Mouse (Mus musculus) midbrain, embryonic 14.5 days (tissue): Measurements from ENCODE around the gene Ocln. TPM values are rescaled to one million over a fixed set of nuclear protein-coding genes. Genes with fewer than 3 reads are reported as not detected.

Experiments
- ATAC-seq: fragments of 200-750 bp; cut with Nextera tagmentation; 2 replicates; pipeline ENCODE4 v1.8.0; 2017; ENCODE audit warnings: moderate number of reproducible peaks, moderate library complexity; ENCODE audit not compliant: low FRiP score, low TSS enrichment
- DNase-seq: peaks from one replicate; pipeline ENCODE4 v3.0.0-alpha.2; 2015
- H3K27ac ChIP-seq: fragments of 300-500 bp; sonication (generic); replicated peaks from 2 replicates; pipeline ENCODE4 v1.5.1; 2014; ENCODE audit warnings: mild to moderate bottlenecking, low read depth, low read length, moderate library complexity
- H3K27me3 ChIP-seq: fragments of 300-500 bp; sonication (generic); 2 replicates; pipeline ENCODE4 v1.6.1; 2014; ENCODE audit warnings: low read length, control low read depth, mixed read lengths; ENCODE audit not compliant: control insufficient read depth, insufficient read depth
- H3K36me3 ChIP-seq: fragments of 300-500 bp; sonication (generic); 2 replicates; pipeline ENCODE4 v1.6.1; 2014; ENCODE audit warnings: low read length, control low read depth; ENCODE audit not compliant: control insufficient read depth, insufficient read depth
- H3K4me1 ChIP-seq: fragments of 300-500 bp; sonication (generic); 2 replicates; pipeline ENCODE4 v1.6.1; 2014; ENCODE audit warnings: mild to moderate bottlenecking, antibody characterized with exemption, low read length, control low read depth; ENCODE audit not compliant: control insufficient read depth, insufficient read depth
- H3K4me2 ChIP-seq: fragments of 300-500 bp; sonication (generic); 2 replicates; pipeline ENCODE4 v1.6.1; 2014; ENCODE audit warnings: mild to moderate bottlenecking, low read length, moderate library complexity
- H3K4me3 ChIP-seq: fragments of 300-500 bp; sonication (generic); replicated peaks from 2 replicates; pipeline ENCODE4 v1.5.1; 2014; ENCODE audit warnings: low read depth, low read length
- H3K9ac ChIP-seq: fragments of 300-500 bp; sonication (generic); replicated peaks from 2 replicates; pipeline ENCODE4 v1.6.1; 2014; ENCODE audit warnings: mild to moderate bottlenecking, low read length, moderate library complexity
- H3K9me3 ChIP-seq: fragments of 300-500 bp; sonication (generic); 2 replicates; pipeline ENCODE4 v1.6.1; 2016; ENCODE audit warnings: low read length, control low read depth, mixed read lengths; ENCODE audit not compliant: control insufficient read depth
- WGBS: fragments of 180-500 bp; shearing (Covaris S2); extraction: QIAGEN DNeasy Blood & Tissue Kit; methylation state at CpG from one replicate; pipeline ENCODE4 v1.1.7; 2014; 5-methylcytosine and 5-hydroxymethylcytosine counted together
- polyA plus RNA-seq: library from polyadenylated mRNA; unstranded; fragments of >200 nt; fragmentation: Nextera tagmentation; extraction: Ambion mirVana; gene quantifications from 2 replicates; pipeline ENCODE4 v1.2.1, GENCODE M21; 2014

Ocln gene
- polyA plus RNA-seq, 1 experiment from 2014 or later = 7.4 TPM

- DNase-seq (no peak), ATAC-seq (no peak)
- no peak overlapping the region for H3K9ac ChIP-seq
- no peaks in the 10 kb centered on the region for H3K9me3 ChIP-seq
- no peak overlapping the region for H3K27ac ChIP-seq
- no peaks in the 10 kb centered on the region for H3K4me1 ChIP-seq
- no peak overlapping the region for H3K4me3 ChIP-seq
- 81% methylated on average over 6 of the region's 6 CpGs for WGBS
- H3K27me3 ChIP-seq = no peaks in the 10 kb centered on the region
- H3K4me2 ChIP-seq = no peak overlapping the region
- no peaks in the 10 kb centered on the region for H3K36me3 ChIP-seq
Measured at GRCm38 (mm10) chr13:100532788-100533365, 19.6 kb downstream of the Ocln start.

- Histone ChIP-seq H3K27me3 (no peaks in the 10 kb centered on the region), H3K4me2 (no peak overlapping the region), H3K4me3 (no peak overlapping the region), H3K27ac (no peak overlapping the region), H3K9me3 (no peaks in the 10 kb centered on the region), H3K36me3 (no peaks in the 10 kb centered on the region), H3K4me1 (no peaks in the 10 kb centered on the region), H3K9ac (no peak overlapping the region)
- ATAC-seq (no peak), DNase-seq (no peak)
- WGBS = 76% methylated on average over 6 of the region's 6 CpGs
Measured at GRCm38 (mm10) chr13:100526649-100527038, 25.9 kb downstream of the Ocln start.

- DNase-seq = no peak
- no peak overlapping the region for H3K27ac ChIP-seq
- WGBS = 82% methylated on average over 6 of the region's 6 CpGs
Measured at GRCm38 (mm10) chr13:100525935-100526648, 26.4 kb downstream of the Ocln start.

GRCm38 (mm10) chr13:100524896-100525295 is 27.6 kb downstream of the Ocln start:
- WGBS = 90% methylated on average over 6 of the region's 6 CpGs
- Histone ChIP-seq H3K9ac (no peak overlapping the region), H3K4me3 (no peak overlapping the region), H3K4me1 (no peaks in the 10 kb centered on the region), H3K4me2 (no peak overlapping the region), H3K27me3 (no peaks in the 10 kb centered on the region), H3K36me3 (no peaks in the 10 kb centered on the region), H3K27ac (no peak overlapping the region), H3K9me3 (no peaks in the 10 kb centered on the region)
- no peak for DNase-seq
- ATAC-seq = no peak

More at GRCm38 (mm10) chr13:100525935-100526648, 26.4 kb downstream of the Ocln start:
- Histone ChIP-seq H3K9ac (no peak overlapping the region), H3K4me2 (no peak overlapping the region), H3K9me3 (no peaks in the 10 kb centered on the region), H3K4me3 (no peak overlapping the region), H3K4me1 (no peaks in the 10 kb centered on the region), H3K27me3 (no peaks in the 10 kb centered on the region), H3K36me3 (no peaks in the 10 kb centered on the region)
- ATAC-seq = no peak

- no peak for DNase-seq
- no peaks in the 10 kb centered on the region for H3K4me1 ChIP-seq
- no peak overlapping the region for H3K4me3 ChIP-seq
- no peaks in the 10 kb centered on the region for H3K27me3 ChIP-seq
- H3K9me3 ChIP-seq = no peaks in the 10 kb centered on the region
- 87% methylated on average over 2 of the region's 2 CpGs for WGBS
- no peak overlapping the region for H3K9ac ChIP-seq
- no peak for ATAC-seq
- no peak overlapping the region for H3K27ac ChIP-seq
- no peaks in the 10 kb centered on the region for H3K36me3 ChIP-seq
- no peak overlapping the region for H3K4me2 ChIP-seq
Measured at GRCm38 (mm10) chr13:100523698-100524097, 28.8 kb downstream of the Ocln start.

- 89% methylated on average over 9 of the region's 9 CpGs for WGBS
Measured at GRCm38 (mm10) chr13:100521724-100522591, 30.6 kb downstream of the Ocln start.

GRCm38 (mm10) chr13:100519162-100519561 is 33.4 kb downstream of the Ocln start:
- no peak for DNase-seq
- no peak overlapping the region for H3K9ac ChIP-seq
- no peaks in the 10 kb centered on the region for H3K4me1 ChIP-seq
- 65% methylated on average over 2 of the region's 2 CpGs for WGBS
- H3K27ac ChIP-seq = no peak overlapping the region
- H3K36me3 ChIP-seq = no peaks in the 10 kb centered on the region
- H3K27me3 ChIP-seq = no peaks in the 10 kb centered on the region
- no peak overlapping the region for H3K4me2 ChIP-seq
- no peaks in the 10 kb centered on the region for H3K9me3 ChIP-seq
- no peak for ATAC-seq
- no peak overlapping the region for H3K4me3 ChIP-seq

More at GRCm38 (mm10) chr13:100521724-100522591, 30.6 kb downstream of the Ocln start:
- ATAC-seq = no peak
- Histone ChIP-seq H3K27me3 (no peaks in the 10 kb centered on the region), H3K4me3 (no peak overlapping the region), H3K9ac (no peak overlapping the region), H3K9me3 (no peaks in the 10 kb centered on the region), H3K4me2 (no peak overlapping the region), H3K4me1 (no peaks in the 10 kb centered on the region), H3K36me3 (no peaks in the 10 kb centered on the region), H3K27ac (no peak overlapping the region)
- DNase-seq = no peak

- H3K4me2 ChIP-seq = no peak overlapping the region
- H3K4me1 ChIP-seq = no peaks in the 10 kb centered on the region
- ATAC-seq (no peak), DNase-seq (no peak)
- WGBS = 90% methylated on average over 6 of the region's 6 CpGs
- H3K9ac ChIP-seq = no peak overlapping the region
- H3K9me3 ChIP-seq = no peaks in the 10 kb centered on the region
- no peaks in the 10 kb centered on the region for H3K27me3 ChIP-seq
- no peak overlapping the region for H3K4me3 ChIP-seq
- H3K27ac ChIP-seq = no peak overlapping the region
- no peaks in the 10 kb centered on the region for H3K36me3 ChIP-seq
Measured at GRCm38 (mm10) chr13:100518191-100518590, 34.3 kb downstream of the Ocln start.
